Mouse (Mus musculus): ENCODE results near the gene Kif2c.
A peak's percentile ranks its signal among the peaks of the same experiment; 100 is the strongest.

Gene Kif2c

DNA sequence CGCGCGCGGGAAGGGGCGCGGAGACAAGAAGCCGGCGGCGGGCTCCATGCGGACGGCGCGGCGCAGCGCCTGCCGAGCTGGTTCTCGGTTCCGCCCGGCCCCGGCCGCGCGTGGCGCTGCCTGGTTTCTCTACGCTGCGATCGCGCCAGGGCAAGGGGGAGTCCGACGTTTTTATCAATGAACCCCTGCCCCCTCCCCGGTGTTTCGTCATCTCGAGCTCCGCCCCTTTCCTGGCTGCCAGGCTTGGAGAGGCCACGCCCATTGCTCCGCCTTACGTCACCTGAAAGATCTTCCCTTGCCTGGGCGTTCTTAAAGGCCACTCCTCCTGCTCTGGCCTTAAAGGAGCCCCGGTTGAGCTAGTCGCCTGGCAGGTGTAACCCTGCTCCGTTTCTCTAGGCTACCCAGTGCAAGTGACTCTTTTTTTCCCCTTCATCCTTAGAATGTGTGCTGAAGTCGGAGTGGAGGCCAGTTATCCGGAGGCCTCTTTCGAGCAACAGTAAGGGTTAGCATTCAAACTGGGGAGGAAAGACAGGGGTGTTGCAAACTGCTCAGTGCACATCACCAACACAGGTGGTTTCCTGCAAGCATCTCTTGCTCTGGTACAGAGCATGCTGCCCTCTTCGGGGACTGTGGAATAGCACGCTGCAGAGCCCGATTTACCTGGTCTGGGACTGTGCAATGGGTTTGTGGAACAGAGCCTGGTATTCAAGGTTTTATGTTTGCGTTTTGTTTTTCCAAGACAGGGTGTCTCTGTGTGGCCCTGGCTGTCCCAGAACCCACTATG lies 48.4 kb downstream of the Kif2c start, which contains the start of gene Plk3:
TSS of gene Plk3 (minus strand) at position 147 of the 784 bp plus-strand sequence.
- peak; percentile 97 for DNase-seq

DNA sequence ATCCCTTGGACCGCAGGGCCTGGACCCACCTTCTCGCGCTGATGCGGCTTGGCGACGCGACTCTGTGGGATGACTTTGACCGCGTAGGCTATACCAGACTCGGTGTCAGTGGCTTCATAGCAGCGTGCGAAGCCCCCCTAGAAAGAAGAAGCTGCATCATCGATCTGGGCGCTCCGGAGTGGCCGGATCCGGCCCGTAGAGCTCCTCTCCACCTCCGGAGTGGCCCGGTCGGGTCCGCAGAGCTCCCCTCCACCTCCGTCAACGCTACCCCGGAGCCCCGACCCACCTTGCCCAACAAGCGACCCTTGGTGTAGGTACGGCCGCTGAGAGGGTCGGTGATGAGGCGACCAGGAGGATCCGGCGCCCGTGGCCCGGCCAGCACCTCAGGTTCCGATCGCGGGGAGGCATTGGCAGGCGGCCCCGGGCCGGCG lies 49.1 kb downstream of the Kif2c start:
- no peak for DNase-seq

DNA sequence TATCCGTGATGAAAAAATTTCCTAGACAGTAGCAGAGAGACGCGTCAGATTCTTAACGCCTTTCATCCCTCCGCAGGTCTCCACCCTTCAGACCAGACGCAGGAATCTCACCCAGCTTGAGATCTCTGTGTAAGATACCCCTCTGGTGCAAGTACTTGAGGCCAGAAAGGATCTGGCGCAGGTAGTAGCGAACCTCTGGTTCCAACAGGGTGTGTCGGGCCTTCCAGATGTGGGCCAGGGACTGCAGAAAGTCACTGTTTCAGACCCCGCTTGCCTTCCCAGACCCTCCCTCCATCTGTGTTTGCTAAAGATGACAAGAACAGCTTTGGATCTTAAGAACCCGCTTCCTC lies 49.7 kb downstream of the Kif2c start:
- DNase-seq = no peak

- peak; percentile 67 for DNase-seq
Observed at GRCm38 (mm10) chr4:117131890-117132793, 50.3 kb downstream of the Kif2c start.

GRCm38 (mm10) chr4:117131198-117131597 lies 51.2 kb downstream of the Kif2c start:
- no peak for DNase-seq

DNA sequence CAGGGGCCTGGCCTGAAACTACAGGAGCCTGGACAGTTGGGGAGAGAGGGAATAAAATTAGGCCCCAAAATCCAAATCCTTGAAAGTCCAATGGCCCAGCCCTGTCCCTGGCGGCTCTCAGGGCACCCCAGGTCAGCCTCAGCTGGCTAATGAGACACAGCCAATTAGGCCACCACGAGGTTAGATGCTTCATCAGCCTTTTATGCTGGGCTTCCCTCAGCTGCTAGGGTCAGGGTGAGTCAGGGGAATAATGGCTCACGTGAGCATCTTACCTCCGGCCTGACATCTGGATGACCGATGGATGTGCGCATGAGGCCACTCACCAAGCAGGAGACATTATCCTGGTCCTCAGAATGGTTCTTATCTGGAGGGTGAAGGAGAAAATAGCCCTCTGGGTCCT lies 51.6 kb downstream of the Kif2c start:
- no peak for DNase-seq

DNA sequence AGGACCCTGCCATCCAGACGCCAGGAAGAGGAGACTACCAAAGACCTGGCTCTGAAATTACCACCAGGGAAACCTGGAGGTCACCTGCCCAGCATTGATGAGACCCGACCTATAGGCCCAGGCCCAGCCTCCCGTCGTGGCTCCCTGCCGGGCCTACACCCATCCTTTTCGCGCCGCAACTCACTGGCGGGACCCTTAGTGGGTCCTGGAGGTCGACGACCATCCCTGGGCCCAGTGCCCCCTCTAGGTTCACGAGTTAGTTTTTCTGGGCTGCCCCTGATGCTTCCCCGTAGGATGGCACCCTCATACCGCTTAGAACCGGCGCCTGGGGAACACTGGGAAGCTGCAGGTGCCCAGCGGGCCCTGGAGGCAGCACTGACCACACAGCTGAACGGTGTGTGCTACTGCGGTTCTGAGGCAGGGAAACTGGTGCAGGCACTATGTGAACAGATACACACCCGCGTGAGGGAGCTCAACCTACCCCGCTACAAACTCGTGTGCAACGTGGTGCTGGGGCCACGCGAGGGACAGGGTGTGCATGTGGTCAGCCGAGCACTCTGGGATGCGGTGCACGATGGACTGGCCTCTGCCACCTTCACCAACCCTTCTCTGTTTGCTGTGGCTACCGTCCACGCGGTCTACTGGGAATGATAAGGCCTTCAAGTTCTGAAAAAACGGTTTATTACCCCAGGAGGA lies 54.3 kb downstream of the Kif2c start:
- no peak for DNase-seq

GRCm38 (mm10) chr4:117126675-117127290 lies 55.7 kb downstream of the Kif2c start, which contains the start of gene Tctex1d4:
TSS of gene Tctex1d4 (plus strand) at chr4:117126794.
- DNase-seq = no peak

DNA sequence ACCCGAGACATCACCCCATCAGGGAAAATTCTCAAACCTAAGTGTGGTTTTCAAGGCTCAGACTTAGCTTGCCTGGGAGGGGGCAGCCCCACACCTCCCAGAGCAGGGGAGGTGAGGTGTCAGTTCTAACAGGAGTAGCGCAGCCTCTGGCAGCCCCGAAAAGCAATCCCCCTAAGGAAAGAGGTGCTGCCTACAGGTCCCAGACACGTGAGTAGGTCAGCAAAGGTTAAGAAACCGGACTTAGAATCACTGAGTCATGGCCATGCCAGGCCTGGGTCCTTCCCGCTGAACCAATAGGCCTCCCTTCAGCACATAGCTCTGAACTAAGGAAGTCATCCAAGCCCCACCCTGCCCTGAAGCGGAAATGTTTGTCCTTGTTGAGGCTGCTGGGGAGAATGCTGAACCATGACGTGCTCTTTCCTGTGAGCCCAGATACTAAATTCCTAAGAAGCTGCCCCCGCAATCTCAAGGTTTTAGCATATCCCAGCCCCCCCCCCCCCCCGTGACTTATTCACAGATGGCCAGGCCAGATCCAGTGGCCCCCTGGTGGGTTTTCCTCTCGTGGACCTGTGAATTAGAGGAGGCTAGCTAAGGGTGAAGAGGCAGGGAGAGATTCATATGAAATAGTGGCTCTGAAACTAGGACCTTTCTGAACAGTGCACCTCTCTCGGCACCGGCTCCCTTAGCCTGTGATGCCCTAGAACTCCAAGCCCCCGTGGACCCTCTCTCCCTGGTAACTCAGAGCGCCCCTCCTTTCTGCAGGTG lies 56.3 kb downstream of the Kif2c start:
- DNase-seq = peak; percentile 80

DNA sequence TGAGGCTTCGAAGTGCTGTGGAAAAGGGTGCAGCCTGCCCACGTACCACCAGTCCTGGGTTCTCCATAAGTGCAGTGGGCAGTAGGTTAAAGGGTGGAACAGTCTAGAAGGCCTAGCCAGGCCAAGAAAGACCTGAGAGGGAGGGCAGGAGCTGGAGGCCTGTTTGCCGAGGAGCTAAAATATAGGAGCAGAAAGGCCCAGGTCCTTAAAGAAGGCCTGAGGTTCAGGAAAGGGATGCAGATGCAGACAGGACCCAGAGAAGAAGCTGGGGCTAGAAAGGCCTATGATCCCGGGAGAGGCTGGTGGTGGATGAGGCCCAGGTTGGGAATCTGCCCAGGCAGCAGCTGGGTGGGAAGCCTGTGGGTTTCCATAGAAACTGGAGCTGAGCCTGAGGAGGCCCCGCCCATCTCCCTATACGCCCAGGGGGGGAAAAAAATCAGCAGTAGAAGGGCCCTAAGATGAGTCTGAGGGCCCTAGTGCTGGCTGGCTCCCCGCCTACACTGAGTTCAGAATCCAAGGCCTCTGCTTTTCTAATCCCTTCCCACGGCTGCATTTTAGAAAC lies 57.0 kb downstream of the Kif2c start, which contains the start of gene Btbd19:
TSS of gene Btbd19 (minus strand) at position 378 of the 562 bp plus-strand sequence.
- peak; percentile 86 for DNase-seq

- peak; percentile 85 for DNase-seq
Observed at GRCm38 (mm10) chr4:117124518-117125347, 57.7 kb downstream of the Kif2c start.

- no peak for DNase-seq
Observed at GRCm38 (mm10) chr4:117124218-117124517, 58.3 kb downstream of the Kif2c start.

GRCm38 (mm10) chr4:117123546-117124217 lies 58.8 kb downstream of the Kif2c start:
- DNase-seq = no peak

DNA sequence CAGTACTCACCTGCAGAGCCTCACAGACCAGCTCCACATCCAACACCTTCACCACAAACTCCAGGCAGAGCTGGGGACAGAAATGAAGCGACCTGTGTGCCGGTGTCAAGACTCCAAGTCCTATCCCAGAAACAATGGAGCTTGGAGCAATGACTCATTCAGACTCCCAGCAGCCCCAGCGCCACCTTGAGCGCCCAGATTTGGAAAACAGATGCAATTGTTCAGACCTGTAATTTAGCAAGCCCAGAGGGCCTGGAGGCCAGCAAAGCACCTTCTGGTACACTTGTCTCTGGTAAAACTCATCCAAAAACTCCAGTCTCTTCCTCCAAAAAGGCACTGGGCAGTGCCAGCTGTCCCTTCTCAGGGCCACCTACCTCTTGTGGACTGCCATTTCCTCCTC lies 60.2 kb downstream of the Kif2c start:
- DNase-seq = no peak

DNA sequence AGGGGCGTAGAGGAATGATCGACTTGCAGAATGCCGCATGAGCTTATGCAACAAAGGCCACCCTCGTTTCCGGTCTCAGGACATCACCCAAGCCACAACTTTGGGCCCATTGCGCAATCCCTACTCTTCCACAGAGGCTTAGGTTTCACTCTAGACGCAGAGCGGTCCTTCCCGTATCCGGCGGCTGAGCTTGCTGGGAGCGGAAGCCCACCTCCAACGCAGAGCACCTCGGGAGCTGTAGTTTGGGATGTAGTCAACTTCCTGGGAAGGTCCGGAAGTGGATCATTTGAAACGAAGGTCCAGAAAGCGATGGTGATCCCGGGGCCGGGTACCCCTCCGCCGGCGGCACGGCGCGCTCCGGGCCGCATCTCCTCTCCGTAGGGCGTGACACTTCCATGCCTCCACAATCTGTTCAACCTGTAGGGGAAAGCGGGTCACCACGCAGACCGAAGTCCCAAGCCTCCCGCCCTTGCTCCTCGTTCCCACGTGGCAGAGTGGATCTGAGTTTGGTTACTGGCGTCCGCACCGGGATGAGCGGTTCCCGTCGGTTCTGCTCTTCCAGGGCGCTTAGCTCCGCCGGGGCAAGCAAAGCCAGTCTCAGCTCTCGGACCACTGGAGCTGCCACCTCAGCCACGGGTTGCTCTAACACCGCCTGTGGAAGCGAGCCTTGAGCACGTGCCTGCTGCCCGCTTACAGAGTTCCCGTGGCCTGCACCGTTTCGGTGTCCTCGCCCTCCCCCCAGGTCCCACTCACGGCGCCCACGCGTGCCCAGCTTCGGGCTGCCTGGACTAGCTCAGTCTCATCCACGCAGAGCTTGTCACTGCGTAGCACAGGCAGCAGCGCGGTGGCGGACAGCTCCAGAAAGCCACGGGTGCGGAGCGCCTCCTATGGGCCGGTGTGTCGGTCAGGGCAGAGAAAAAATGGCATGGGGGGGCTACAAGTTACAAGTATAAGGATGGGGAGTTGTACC lies 61.7 kb downstream of the Kif2c start:
- DNase-seq = peak; percentile 98

- DNase-seq = no peak
Observed at GRCm38 (mm10) chr4:117120052-117120444, 62.4 kb downstream of the Kif2c start.

DNA sequence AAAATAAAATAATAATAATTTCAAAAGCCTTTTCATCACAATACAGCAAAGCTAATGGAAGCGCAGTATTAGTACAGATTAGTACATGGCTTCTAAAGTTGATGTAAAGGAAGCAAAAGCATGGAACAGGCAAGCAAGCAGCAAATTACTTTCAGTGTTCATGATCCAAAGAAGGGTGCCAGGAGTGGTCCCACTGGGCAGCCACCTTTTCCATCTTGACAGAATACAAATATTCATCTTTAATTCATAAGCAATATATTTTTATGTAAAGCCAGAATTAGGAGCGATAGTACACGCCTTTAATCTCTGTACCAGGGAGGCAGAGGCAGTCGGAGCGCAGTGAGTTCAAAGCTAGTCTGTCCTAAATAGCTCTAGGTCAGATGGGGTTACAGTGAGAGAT lies 62.8 kb downstream of the Kif2c start:
- DNase-seq = no peak

DNA sequence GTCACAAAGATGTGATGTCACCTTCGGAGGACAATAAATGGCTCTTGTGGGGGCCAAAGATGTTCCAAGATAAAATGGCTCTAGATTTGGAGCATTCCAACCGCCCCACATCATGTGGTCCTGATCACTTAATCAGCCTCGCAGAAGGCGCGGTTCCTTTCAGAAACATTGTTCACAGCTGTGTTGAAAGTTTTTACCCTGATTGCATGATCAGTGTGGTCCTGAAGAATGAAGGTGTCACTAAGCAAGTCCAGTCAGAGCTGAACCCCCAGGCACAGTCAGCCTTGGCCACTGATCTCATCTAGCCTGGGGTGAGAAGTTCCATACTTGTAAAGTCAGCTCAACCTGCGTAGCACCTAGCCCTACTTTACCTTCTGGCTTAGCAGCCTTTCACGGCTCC lies 64.5 kb downstream of the Kif2c start:
- DNase-seq = no peak

DNA sequence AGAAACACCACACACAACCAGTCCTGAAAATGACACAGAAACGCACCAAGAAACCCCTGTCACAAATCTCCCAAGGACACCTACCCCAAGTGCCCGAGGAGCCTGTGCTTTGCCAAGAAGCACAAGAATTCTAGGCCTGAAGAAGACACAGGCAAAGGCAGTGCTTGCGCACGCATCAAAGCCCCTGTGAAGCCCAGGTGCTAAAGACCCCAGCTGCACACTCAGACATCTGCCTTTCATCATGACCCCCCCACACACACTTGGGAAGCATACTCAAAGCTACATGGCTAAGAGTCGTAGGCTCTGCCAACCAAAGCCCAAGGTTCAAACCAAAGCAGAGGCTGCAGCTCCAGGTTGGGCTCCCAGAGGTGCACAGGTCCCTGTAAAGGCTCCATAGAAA lies 66.8 kb downstream of the Kif2c start:
- DNase-seq = no peak

All from layer of hippocampus, adult 9-11 months (tissue).